Mouse (Mus musculus): Measurements from ENCODE around the gene Insrr. TPM values are rescaled to one million over a fixed set of nuclear protein-coding genes. Genes with fewer than 3 reads are reported as not detected.

Insrr gene
- total RNA-seq, 2 experiments from 2014 or later: 0.30 to 0.39 TPM

Other genes starting within 250 kb of the Insrr start
- gene Arhgef11, start 179.4 kb upstream of the Insrr start, total RNA-seq (2021): 10 to 100 TPM; 45.7 to 49.6 TPM
- gene Lrrc71, start 48.3 kb upstream of the Insrr start, total RNA-seq (2021): under 1 TPM; 0.10 to 0.64 TPM
- under 1 TPM; 0.34 to 0.62 TPM for gene Ntrk1, start 1.8 kb upstream of the Insrr start, total RNA-seq (2021)
- 1 to 10 TPM; 7.6 TPM for gene Pear1, start 27.4 kb downstream of the Insrr start, total RNA-seq (2021)
- not detected for gene Sh2d2a, start 49.8 kb downstream of the Insrr start, total RNA-seq (2021)
- 10 to 100 TPM; 63.0 to 63.8 TPM for gene Prcc, start 88.7 kb downstream of the Insrr start, total RNA-seq (2021)
- gene Hdgf, start 109.4 kb downstream of the Insrr start, total RNA-seq (2021): 100 to 1,000 TPM; 120 to 123 TPM
- gene Mrpl24, start 122.6 kb downstream of the Insrr start, total RNA-seq (2021): 10 to 100 TPM; 45.7 to 50.5 TPM
- gene Isg20l2, start 133.4 kb downstream of the Insrr start, total RNA-seq (2021): 10 to 100 TPM; 17.0 to 17.3 TPM
- gene Rrnad1, start 133.8 kb downstream of the Insrr start, total RNA-seq (2021): 10 to 100 TPM; 16.6 to 18.8 TPM
- gene Crabp2, start 151.7 kb downstream of the Insrr start, total RNA-seq (2021): 1 to 10 TPM; 4.9 to 5.7 TPM
- 10 to 100 TPM in 1 of 2 experiments, 1 to 10 TPM in 1; 9.9 to 11.4 TPM for gene Nes, start 174.1 kb downstream of the Insrr start, total RNA-seq (2021)
- gene Bcan, start 203.3 kb downstream of the Insrr start, total RNA-seq (2021): 100 to 1,000 TPM; 262 to 273 TPM
- 1 to 10 TPM in 1 of 2 experiments, under 1 TPM in 1; 0.26 to 1.3 TPM for gene Hapln2, start 230.6 kb downstream of the Insrr start, total RNA-seq (2021)
- gene Gpatch4, start 246.2 kb downstream of the Insrr start, total RNA-seq (2021): 10 to 100 TPM; 20.8 to 24.2 TPM